Mouse (Mus musculus) megakaryocyte, embryonic 14.5 days (primary cell): Measurements from ENCODE around the gene S100a4.

Experiments used
- FLI1 ChIP-seq: IDR thresholded peaks from 2 replicates; pipeline ENCODE4 v1.6.1; 2012; ENCODE audit warnings: low read length, inconsistent platforms, mixed read lengths
- GATA1 ChIP-seq: IDR thresholded peaks from 3 replicates; pipeline ENCODE4 v1.6.1; 2012; ENCODE audit warnings: mixed read lengths, low read length, inconsistent platforms, borderline replicate concordance

GRCm38 (mm10) chr3:90600458-90601195, 2.9 kb upstream of the S100a4 start:
- TF ChIP-seq GATA1 (no peak), FLI1 (no peak)
